Comparison of ENCODE assay signal across 13 mouse cellular contexts in the genomic region with DNA sequence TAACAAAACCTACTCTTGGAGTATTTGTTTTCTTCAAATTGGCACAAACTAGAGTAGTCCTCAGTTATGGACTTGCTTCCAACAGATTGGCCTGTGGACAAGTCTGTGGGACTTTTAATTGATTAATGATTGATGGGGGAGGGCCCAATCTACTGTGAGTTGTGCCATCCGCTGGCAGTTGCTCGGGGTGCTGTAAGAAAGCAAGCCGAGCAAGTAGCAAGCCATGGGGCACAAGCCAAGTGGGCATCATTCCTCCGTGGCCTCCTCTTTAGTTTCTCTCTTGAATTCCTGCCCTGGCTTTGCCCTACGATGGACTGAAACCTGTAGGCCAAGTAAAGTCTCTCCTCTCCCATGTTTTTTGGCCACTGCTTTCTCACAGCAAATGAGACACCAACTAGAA.
DNase-seq lines count a peak whose midpoint lies in the region; ATAC-seq lines count a peak whose summit lies in the region.
"Had no signal": no experiment of that assay in that cellular context is flagged by ENCODE, and none has a peak within 500 bp of the region (broad histone marks: within the 10 kb centered on the region; RNA-seq: fewer than 3 reads in every experiment).

No protein-coding gene starts in this region.

- H3K27me3 ChIP-seq in hindbrain, embryonic 12.5 days: no peaks in the 10 kb centered on the region
- H3K27me3 ChIP-seq: forebrain, embryonic 13.5 days; hindbrain, embryonic 15.5 days; neural tube, embryonic 12.5 days had no signal

- no peak for ATAC-seq in hindbrain, embryonic 12.5 days (ENCODE audit: low FRiP score)
- ATAC-seq: forebrain, embryonic 13.5 days; intestine, postnatal 0 days had no signal

- no peak overlapping the region for H3K9ac ChIP-seq in hindbrain, embryonic 12.5 days
- H3K9ac ChIP-seq: forebrain, embryonic 13.5 days; hindbrain, embryonic 15.5 days; neural tube, embryonic 12.5 days had no signal

- no peaks in the 10 kb centered on the region for H3K9me3 ChIP-seq in hindbrain, embryonic 12.5 days (replicated peaks)
- H3K9me3 ChIP-seq: forebrain, embryonic 13.5 days; hindbrain, embryonic 15.5 days; neural tube, embryonic 12.5 days had no signal

- H3K36me3 ChIP-seq in hindbrain, embryonic 12.5 days: no peaks in the 10 kb centered on the region
- H3K36me3 ChIP-seq: hindbrain, embryonic 15.5 days; neural tube, embryonic 12.5 days had no signal

- DNase-seq in gastrocnemius, postnatal 14 days: peak; percentile 42
- DNase-seq in gastrocnemius, postnatal 4 days (ENCODE audit: low spot score in 2 of 2): no peak
- DNase-seq in kidney, adult 8-10 months: peak; percentile 31 to 43
- no peak for DNase-seq in kidney, postnatal 25 days
- peak; percentile 12 for DNase-seq in ovary, postnatal 36 days (ENCODE audit: low spot score)
- no peak for DNase-seq in ovary, adult 18-20 months (ENCODE audit: low spot score)
- DNase-seq: heart, postnatal 10 days had no signal

- no peak overlapping the region for H3K4me3 ChIP-seq in hindbrain, embryonic 12.5 days
- H3K4me3 ChIP-seq: forebrain, embryonic 13.5 days; hindbrain, embryonic 15.5 days; neural tube, embryonic 12.5 days had no signal

- intact Hi-C loops in gastrocnemius, postnatal 14 days (cut with DNase I; ENCODE audit: low total_unique reads): no loop called here

- H3K4me1 ChIP-seq in hindbrain, embryonic 12.5 days: no peaks in the 10 kb centered on the region
- H3K4me1 ChIP-seq: forebrain, embryonic 13.5 days; hindbrain, embryonic 15.5 days; neural tube, embryonic 12.5 days had no signal

- 93% methylated on average over 5 of the region's 5 CpGs for WGBS in hindbrain, embryonic 12.5 days

- no peak overlapping the region for H3K4me2 ChIP-seq in hindbrain, embryonic 12.5 days (replicated peaks)
- H3K4me2 ChIP-seq: forebrain, embryonic 13.5 days; hindbrain, embryonic 15.5 days; neural tube, embryonic 12.5 days had no signal

- no peak overlapping the region for H3K27ac ChIP-seq in hindbrain, embryonic 12.5 days
- H3K27ac ChIP-seq: forebrain, embryonic 13.5 days; hindbrain, embryonic 15.5 days; neural tube, embryonic 12.5 days; stomach, postnatal 0 days had no signal

Comparison
In these comparisons a context has a peak if more than half of its experiments do, and no peak if none do; other contexts are left out.
1. DNase-seq: peak in gastrocnemius, postnatal 14 days (single experiment), kidney, adult 8-10 months (2 of 2) and ovary, postnatal 36 days (single experiment); none in gastrocnemius, postnatal 4 days (0 of 2), kidney, postnatal 25 days (0 of 2) and ovary, adult 18-20 months (single experiment).